Mouse (Mus musculus) CH12.LX (cell line): ENCODE data around the gene Wasf1. TPM values are rescaled to one million over a fixed set of nuclear protein-coding genes. Genes with fewer than 3 reads are reported as not detected.

Experiments
- DNase-seq: peaks from one replicate; pipeline ENCODE4 v3.0.0-alpha.2; 2013; ENCODE audit errors: extremely low read depth
- H3K27ac ChIP-seq: 2 replicates; pipeline ENCODE4 v1.5.1; 2012; ENCODE audit warnings: low read depth, mild to moderate bottlenecking, control low read depth, moderate library complexity; ENCODE audit not compliant: insufficient read depth
- H3K27me3 ChIP-seq: replicated peaks from 2 replicates; pipeline ENCODE3; 2012; ENCODE audit warnings: inconsistent platforms
- H3K36me3 ChIP-seq, 2 experiments: replicated peaks in 1 of 2; 2 replicates each; pipeline versions ENCODE3 to v1.6.1; 2012; ENCODE audit warnings: inconsistent platforms in 1 of 2, low read length in 1 of 2, mild to moderate bottlenecking in 1 of 2, mixed read lengths in 1 of 2, moderate library complexity in 1 of 2; ENCODE audit not compliant: control insufficient read depth in 1 of 2, insufficient read depth in 1 of 2
- H3K4me1 ChIP-seq, 2 experiments: 2 replicates each; pipeline ENCODE4 v1.6.1; 2012; ENCODE audit warnings: inconsistent platforms in 1 of 2, moderate library complexity in 1 of 2; ENCODE audit not compliant: insufficient read depth in 2 of 2, control insufficient read depth in 1 of 2
- H3K4me2 ChIP-seq: 2 replicates; pipeline ENCODE4 v1.6.1; 2012; ENCODE audit warnings: low read depth, mild to moderate bottlenecking, control low read depth; ENCODE audit not compliant: poor library complexity, insufficient read depth, severe bottlenecking
- H3K4me3 ChIP-seq, 3 experiments: fragments of 150-350 bp in 1 of 3; sonication (generic) in 1 of 3; replicated peaks in 1 of 3; 2 replicates each; pipeline versions ENCODE3 to v1.5.1; 2011 to 2012; ENCODE audit warnings: low read depth in 2 of 3, low read length in 2 of 3, mild to moderate bottlenecking in 2 of 3, moderate library complexity in 2 of 3, control low read depth in 1 of 3, improper control_type of control experiment in 1 of 3, inconsistent platforms in 1 of 3, mixed read lengths in 1 of 3; ENCODE audit not compliant: poor library complexity in 1 of 3
- H3K79me2 ChIP-seq: replicated peaks from 2 replicates; pipeline ENCODE4 v1.6.1; 2012; ENCODE audit warnings: mild to moderate bottlenecking, moderate library complexity; ENCODE audit not compliant: control insufficient read depth, poor library complexity, insufficient read depth, severe bottlenecking; ENCODE audit errors: extremely low read depth
- H3K9ac ChIP-seq: 2 replicates; pipeline ENCODE4 v1.6.1; 2012; ENCODE audit warnings: low read depth, mild to moderate bottlenecking, control low read depth, moderate library complexity; ENCODE audit not compliant: insufficient read depth
- H3K9me3 ChIP-seq: replicated peaks from 2 replicates; pipeline ENCODE3; 2012; ENCODE audit warnings: low read length, inconsistent platforms, mixed read lengths
- CHD1 ChIP-seq: IDR thresholded peaks from 2 replicates; pipeline ENCODE4 v1.6.1; 2012; ENCODE audit warnings: low read depth, low read length, improper control_type of control experiment, inconsistent platforms
- CHD2 ChIP-seq: IDR thresholded peaks from 2 replicates; pipeline ENCODE4 v1.6.1; 2011; ENCODE audit warnings: low read length, improper control_type of control experiment
- ELF1 ChIP-seq: IDR thresholded peaks from 2 replicates; pipeline ENCODE4 v1.6.1; 2014; ENCODE audit warnings: low read depth, mild to moderate bottlenecking, inconsistent platforms, low read length, improper control_type of control experiment
- EP300 ChIP-seq: IDR thresholded peaks from 2 replicates; pipeline ENCODE4 v1.6.1; 2011; ENCODE audit warnings: low read length, improper control_type of control experiment
- ETS1 ChIP-seq: conservative IDR thresholded peaks from 2 replicates; pipeline ENCODE4 v1.6.1; 2012; ENCODE audit warnings: low read depth, mild to moderate bottlenecking, inconsistent platforms, low read length, improper control_type of control experiment, moderate library complexity
- HCFC1 ChIP-seq: IDR thresholded peaks from 2 replicates; pipeline ENCODE4 v1.6.1; 2012; ENCODE audit warnings: low read depth, mild to moderate bottlenecking, inconsistent platforms, low read length, improper control_type of control experiment
- IRF4 ChIP-seq: IDR thresholded peaks from 2 replicates; pipeline ENCODE4 v1.6.1; 2014; ENCODE audit warnings: low read depth, mild to moderate bottlenecking, inconsistent platforms, low read length, improper control_type of control experiment
- MAX ChIP-seq: IDR thresholded peaks from 2 replicates; pipeline ENCODE4 v1.6.1; 2011; ENCODE audit warnings: low read length, improper control_type of control experiment
- MXI1 ChIP-seq: IDR thresholded peaks from 2 replicates; pipeline ENCODE4 v1.6.1; 2011; ENCODE audit warnings: mild to moderate bottlenecking, low read depth, low read length, improper control_type of control experiment
- NRF1 ChIP-seq: IDR thresholded peaks from 2 replicates; pipeline ENCODE4 v1.6.1; 2014; ENCODE audit warnings: low read depth, mild to moderate bottlenecking, inconsistent platforms, low read length, improper control_type of control experiment, moderate library complexity
- POLR2AphosphoS2 ChIP-seq: IDR thresholded peaks from 2 replicates; pipeline ENCODE4 v1.6.1; 2011; ENCODE audit warnings: low read depth, low read length, improper control_type of control experiment
- RCOR1 ChIP-seq: conservative IDR thresholded peaks from 2 replicates; pipeline ENCODE4 v1.6.1; 2012; ENCODE audit warnings: low read depth, mild to moderate bottlenecking, inconsistent platforms, low read length, improper control_type of control experiment
- TBP ChIP-seq: conservative IDR thresholded peaks from 2 replicates; pipeline ENCODE4 v1.6.1; 2011; ENCODE audit warnings: low read depth, low read length, improper control_type of control experiment
- TCF12 ChIP-seq: IDR thresholded peaks from 2 replicates; pipeline ENCODE4 v1.6.1; 2014; ENCODE audit warnings: low read depth, mild to moderate bottlenecking, inconsistent platforms, low read length, improper control_type of control experiment
- ZC3H11A ChIP-seq: IDR thresholded peaks from 2 replicates; pipeline ENCODE4 v1.6.1; 2012; ENCODE audit warnings: low read depth, mild to moderate bottlenecking, inconsistent platforms, low read length, improper control_type of control experiment
- ZKSCAN1 ChIP-seq: IDR thresholded peaks from 2 replicates; pipeline ENCODE4 v1.6.1; 2012; ENCODE audit warnings: low read depth, inconsistent platforms, low read length, improper control_type of control experiment, borderline replicate concordance
- ZMIZ1 ChIP-seq: IDR thresholded peaks from 2 replicates; pipeline ENCODE4 v1.6.1; 2012; ENCODE audit warnings: low read depth, mild to moderate bottlenecking, inconsistent platforms, low read length, improper control_type of control experiment
- dilution Hi-C: fragments of 300-500 bp; cut with MboI; formaldehyde crosslinking; loops from 2 replicates; pipeline ENCODE4 v1.14.3; 2020; ENCODE audit warnings: low sequenced_read_pairs; ENCODE audit not compliant: extremely low pct_unique_long_range_greater_than_20kb, extremely low pct_ligation_motif_present
- in situ Hi-C: fragments of 300-500 bp; cut with MboI; formaldehyde crosslinking; loops from 3 replicates; pipeline ENCODE4 v1.14.3; 2019; ENCODE audit warnings: low sequenced_read_pairs, low pct_ligation_motif_present, low pct_unique_long_range_greater_than_20kb, mixed read lengths
- polyA plus RNA-seq: library from polyadenylated mRNA; unstranded; fragments of >175 nt; gene quantifications from 2 replicates; pipeline ENCODE4 v1.2.1, GENCODE M21; 2012; ENCODE audit warnings: low read depth; ENCODE audit not compliant: insufficient read length
- total RNA-seq, 2 experiments: library from RNA; depleted of rRNA; stranded (reverse); fragments of 300-350 nt in 1 of 2; fragments of >200 nt in 1 of 2; gene quantifications; 2 replicates each; pipeline ENCODE4 v1.2.3; 2012 to 2014

The Wasf1 gene
- total and polyA plus RNA-seq, 3 experiments = 0.09 TPM; not detected in 2

DNA sequence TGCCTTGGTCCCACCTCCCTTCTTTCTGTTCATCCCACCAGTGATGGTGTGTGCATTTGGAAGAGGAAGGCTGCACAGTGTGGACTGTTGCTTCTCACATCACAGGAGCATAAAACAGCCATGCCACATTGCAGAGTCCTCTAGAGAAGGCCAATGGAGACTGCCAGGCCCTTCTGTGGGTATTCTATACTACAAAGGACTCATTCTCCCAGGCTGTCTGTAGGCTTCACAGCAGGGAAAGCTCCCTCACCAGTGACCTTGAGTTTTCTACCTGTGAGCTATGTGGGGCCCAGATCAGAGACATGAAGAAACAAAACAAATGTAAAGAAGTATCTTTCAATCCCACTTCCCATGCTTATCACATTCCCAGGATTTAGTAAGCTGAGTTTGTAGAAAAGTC is 100.5 kb downstream of the Wasf1 start:
- Histone ChIP-seq H3K9ac (no peak overlapping the region), H3K4me1 (no peaks in the 10 kb centered on the region), H3K4me2 (no peak overlapping the region), H3K79me2 (no peaks in the 10 kb centered on the region), H3K36me3 (no peaks in the 10 kb centered on the region)
- TF ChIP-seq ZKSCAN1 = no peak
- TF ChIP-seq, all 38 proteins: peak for 0
- dilution Hi-C loops (no loop called here), in situ Hi-C loops (no loop called here)
- no peaks in the 10 kb centered on the region for H3K27me3 ChIP-seq
- no peak overlapping the region for H3K4me3 ChIP-seq
- no peak for DNase-seq
- H3K27ac ChIP-seq = no peak overlapping the region
- no peaks in the 10 kb centered on the region for H3K9me3 ChIP-seq

- in situ Hi-C loops = no loop called here
- H3K79me2 ChIP-seq = no peaks in the 10 kb centered on the region
- H3K27me3 ChIP-seq = no peaks in the 10 kb centered on the region
- H3K36me3 ChIP-seq = no peaks in the 10 kb centered on the region
- TF ChIP-seq POLR2AphosphoS2 = no peak
- no peak for TF ChIP-seq ZC3H11A
- no peak for TF ChIP-seq NRF1
- TF ChIP-seq, all 38 proteins: peak for 0
- no peak overlapping the region for H3K9ac ChIP-seq
- no peak overlapping the region for H3K27ac ChIP-seq
- H3K4me2 ChIP-seq = no peak overlapping the region
- dilution Hi-C loops = no loop called here
- no peak for DNase-seq
- no peak overlapping the region for H3K4me3 ChIP-seq
- no peaks in the 10 kb centered on the region for H3K4me1 ChIP-seq
- no peaks in the 10 kb centered on the region for H3K9me3 ChIP-seq
Measured at GRCm38 (mm10) chr10:40984600-40984999, 101.3 kb downstream of the Wasf1 start.

DNA sequence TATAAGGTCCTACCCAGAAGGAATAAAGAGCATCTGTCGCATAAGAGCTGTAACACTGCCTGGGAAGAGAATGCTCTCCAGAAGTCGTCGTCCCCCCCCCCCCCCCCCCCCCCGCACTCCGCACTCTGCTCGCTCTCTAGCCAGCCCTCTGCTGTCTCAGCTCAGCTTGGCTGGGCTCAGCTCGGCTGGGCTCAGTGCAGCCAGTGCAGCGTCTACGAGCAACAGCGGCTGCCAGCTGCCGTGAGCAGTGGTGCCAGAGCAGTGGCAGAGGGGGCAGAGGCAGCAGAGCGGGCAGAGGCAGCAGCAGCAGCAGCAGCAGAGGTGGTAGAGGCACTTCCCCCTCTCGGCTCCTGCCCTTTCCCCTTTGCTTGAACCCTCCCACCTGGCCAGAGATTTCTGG is 102.1 kb downstream of the Wasf1 start:
- Histone ChIP-seq H3K9ac (no peak overlapping the region), H3K4me3 (no peak overlapping the region), H3K4me1 (no peaks in the 10 kb centered on the region), H3K4me2 (no peak overlapping the region), H3K27ac (no peak overlapping the region), H3K36me3 (no peaks in the 10 kb centered on the region), H3K79me2 (no peaks in the 10 kb centered on the region), H3K27me3 (no peaks in the 10 kb centered on the region), H3K9me3 (no peaks in the 10 kb centered on the region)
- TF ChIP-seq EP300 (no peak), MAX (no peak), MXI1 (no peak), ZMIZ1 (no peak), ZC3H11A (no peak), CHD1 (no peak), IRF4 (no peak), ELF1 (no peak), RCOR1 (no peak), CHD2 (no peak), ZKSCAN1 (no peak), HCFC1 (no peak), TCF12 (no peak), TBP (no peak), ETS1 (no peak)
- dilution Hi-C loops = no loop called here
- DNase-seq = no peak
- in situ Hi-C loops = no loop called here
